Mouse (Mus musculus) cerebellum, postnatal 36 days (tissue): ENCODE results near the gene Gm28051.

Source experiments
- DNase-seq, 2 experiments: peaks; one replicate each; pipeline ENCODE4 v3.0.0; 2021 to 2022; ENCODE audit warnings: mixed read lengths in 2 of 2

Gm28051 gene

DNA sequence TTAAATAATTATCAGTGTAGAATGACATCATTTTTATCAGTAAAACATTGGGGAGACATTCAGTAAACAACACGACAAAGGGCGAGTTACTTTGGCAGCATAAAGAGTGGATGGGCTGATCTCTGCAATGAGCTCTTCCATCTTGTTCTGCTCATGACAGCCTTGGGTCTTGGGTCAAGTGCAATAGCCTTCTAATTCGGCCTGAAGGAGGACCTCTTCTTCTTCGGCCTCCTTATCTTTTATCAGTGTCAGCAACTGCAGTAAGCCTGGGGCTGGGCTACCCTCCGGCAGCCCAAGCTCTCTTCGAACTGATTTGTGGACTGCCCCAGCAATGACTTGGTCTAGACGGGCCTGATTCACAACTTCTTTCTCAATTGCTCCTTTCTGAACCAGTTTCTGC lies 15.5 kb downstream of the Gm28051 start:
- DNase-seq, result no peak

- peak in 1 of 2 experiments; percentile 33 for DNase-seq
Measured at GRCm38 (mm10) chr12:102740285-102740684, 17.3 kb downstream of the Gm28051 start.

GRCm38 (mm10) chr12:102739096-102739495 lies 18.5 kb downstream of the Gm28051 start:
- DNase-seq, result no peak

DNA sequence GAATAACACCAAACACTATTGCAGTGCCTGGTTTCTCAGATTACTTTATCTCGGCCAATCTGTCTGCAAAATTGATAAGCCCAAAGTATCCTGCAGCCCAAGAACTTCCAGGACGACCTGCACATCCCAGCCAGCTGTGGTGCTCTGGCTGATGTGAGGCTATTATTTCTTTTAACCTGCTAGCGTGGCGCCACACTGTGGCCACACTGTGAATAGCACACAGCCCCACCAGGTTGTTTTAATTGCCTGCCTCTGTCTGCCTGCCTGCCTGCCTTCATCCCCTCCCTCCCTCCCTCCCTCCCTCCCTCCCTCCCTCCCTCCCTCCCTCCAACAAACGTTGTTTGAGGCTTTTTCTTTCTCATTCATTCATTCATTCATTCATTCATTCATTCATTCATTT lies 24.2 kb downstream of the Gm28051 start:
- DNase-seq, result peak in 1 of 2 experiments; percentile 32

DNA sequence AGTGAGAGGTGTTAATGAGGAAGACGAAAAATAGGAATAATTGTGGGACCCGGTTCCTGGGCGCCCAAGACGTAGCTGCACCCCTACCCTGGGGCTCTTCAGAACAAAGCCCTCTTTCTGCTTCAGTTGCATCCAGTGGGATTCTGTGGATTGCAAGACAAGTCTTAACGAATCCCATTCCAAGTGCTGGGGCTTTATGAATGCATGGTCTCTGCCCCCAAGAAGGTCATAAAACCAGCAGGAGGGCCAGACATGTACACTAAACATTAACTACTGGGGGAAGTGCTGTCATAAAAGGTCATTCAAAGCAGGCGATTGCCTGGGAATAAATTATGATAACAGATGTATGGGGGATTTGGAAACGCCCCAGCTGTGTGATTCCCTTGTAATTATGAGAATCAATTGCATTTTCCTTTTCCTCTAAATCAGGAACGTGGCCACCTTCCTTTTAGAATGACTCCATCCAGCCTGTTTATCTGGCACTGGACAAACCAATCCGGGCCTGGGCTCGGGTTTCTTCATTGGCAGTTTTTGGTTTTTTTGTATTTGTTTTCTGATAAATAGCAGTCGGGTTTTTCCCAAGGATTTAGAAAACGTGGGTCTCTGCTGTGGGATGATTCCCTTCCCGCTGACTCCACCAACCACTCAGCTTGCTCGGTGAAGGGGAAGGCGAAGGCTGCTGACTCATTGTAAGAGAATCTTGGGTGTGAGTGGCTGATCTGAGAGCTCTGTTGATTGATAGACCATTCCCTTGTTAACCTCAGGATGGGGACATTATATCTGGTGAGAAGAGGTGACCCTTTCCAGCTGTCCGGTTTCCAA lies 26.6 kb downstream of the Gm28051 start:
- no peak for DNase-seq

- DNase-seq, result peak; percentile 79
Measured at GRCm38 (mm10) chr12:102729855-102730797, 27.4 kb downstream of the Gm28051 start.

GRCm38 (mm10) chr12:102725761-102726175 lies 31.8 kb downstream of the Gm28051 start:
- no peak for DNase-seq

- DNase-seq, result no peak
Measured at GRCm38 (mm10) chr12:102725146-102725545, 32.4 kb downstream of the Gm28051 start.

DNA sequence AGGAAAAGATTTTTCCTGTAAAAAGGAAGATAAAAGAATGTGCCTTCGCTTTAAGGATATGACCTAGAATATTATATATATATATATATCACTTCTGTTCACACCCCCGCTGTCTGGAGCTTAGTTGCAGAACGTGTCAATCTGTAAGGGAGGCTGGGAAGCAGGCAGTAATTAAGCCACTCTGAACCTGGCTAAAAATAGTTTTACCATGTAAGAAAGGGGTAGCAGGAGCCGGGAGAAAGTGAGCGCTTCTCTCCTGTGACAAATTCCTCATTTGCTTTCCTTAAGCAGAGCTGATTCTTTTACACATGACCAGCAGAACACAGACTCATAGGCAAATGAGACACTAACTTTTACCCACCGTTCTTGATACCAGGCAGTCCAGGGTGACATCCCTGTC lies 33.7 kb downstream of the Gm28051 start:
- DNase-seq, result no peak

DNA sequence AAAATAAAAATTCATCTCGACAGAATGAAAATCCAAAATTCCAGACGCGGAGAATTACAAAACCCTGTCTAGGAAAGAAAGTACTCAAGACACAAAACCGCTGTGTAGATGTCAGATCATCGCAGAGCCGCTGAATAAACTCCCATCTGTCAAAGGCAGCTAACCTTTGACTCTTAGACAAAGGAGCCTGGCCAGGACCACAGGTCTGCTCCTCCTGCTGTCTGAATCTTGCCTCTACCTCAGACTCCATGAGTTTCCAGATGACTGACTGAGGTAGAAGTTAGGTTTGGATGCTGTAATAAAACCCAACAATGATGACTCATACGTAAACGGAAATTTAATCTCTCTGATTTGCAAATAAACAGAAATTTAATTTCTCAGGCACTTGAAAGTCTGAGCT lies 34.6 kb downstream of the Gm28051 start:
- DNase-seq, result no peak

- no peak for DNase-seq
Measured at GRCm38 (mm10) chr12:102722451-102722850, 35.1 kb downstream of the Gm28051 start.

- DNase-seq, result peak; percentile 55 to 63
Measured at GRCm38 (mm10) chr12:102719552-102720315, 37.8 kb downstream of the Gm28051 start.

- DNase-seq, result no peak
Measured at GRCm38 (mm10) chr12:102714654-102715395, 42.7 kb downstream of the Gm28051 start.

DNA sequence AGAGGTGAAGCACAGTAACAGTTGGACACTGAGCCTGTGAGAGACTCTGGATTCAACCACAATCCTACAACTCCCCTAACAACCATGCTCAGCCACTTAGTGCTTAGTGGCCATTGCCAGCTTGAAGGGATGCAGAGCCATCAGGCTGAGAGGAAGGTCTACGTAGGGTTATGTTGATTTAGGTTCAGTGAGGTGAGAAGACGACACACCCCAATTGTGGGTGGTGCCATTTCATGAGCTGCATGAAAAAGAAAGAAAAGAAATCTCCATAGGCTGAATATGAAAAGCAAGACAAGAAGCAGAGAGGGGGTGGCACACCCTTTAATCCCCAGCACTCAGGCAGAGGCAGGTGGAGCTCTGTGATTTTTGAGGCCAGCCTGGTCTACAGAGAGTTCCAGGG lies 43.4 kb downstream of the Gm28051 start:
- DNase-seq, result no peak

GRCm38 (mm10) chr12:102713153-102713865 lies 44.3 kb downstream of the Gm28051 start:
- no peak for DNase-seq

- DNase-seq, result peak; percentile 87
Measured at GRCm38 (mm10) chr12:102710851-102711375, 46.7 kb downstream of the Gm28051 start.

DNA sequence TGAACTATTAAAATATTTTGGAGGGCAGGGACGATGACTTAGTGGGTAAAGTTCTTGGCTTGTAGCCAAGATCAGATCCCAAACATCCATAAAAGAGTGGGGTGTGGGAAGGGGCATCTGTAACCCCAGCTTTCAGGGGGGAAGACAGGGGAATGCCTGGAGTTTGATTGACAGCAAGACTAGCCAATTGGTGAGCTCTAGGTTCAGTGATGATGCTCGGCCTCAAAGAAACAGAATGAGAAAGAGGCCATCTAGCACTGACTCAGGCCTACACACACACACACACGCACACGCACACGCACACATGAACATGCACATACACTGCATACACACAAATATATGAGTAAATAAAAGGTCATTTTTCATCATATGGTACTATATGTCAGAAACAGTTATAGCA lies 47.7 kb downstream of the Gm28051 start:
- no peak for DNase-seq

- no peak for DNase-seq
Measured at GRCm38 (mm10) chr12:102708220-102708619, 49.3 kb downstream of the Gm28051 start.

DNA sequence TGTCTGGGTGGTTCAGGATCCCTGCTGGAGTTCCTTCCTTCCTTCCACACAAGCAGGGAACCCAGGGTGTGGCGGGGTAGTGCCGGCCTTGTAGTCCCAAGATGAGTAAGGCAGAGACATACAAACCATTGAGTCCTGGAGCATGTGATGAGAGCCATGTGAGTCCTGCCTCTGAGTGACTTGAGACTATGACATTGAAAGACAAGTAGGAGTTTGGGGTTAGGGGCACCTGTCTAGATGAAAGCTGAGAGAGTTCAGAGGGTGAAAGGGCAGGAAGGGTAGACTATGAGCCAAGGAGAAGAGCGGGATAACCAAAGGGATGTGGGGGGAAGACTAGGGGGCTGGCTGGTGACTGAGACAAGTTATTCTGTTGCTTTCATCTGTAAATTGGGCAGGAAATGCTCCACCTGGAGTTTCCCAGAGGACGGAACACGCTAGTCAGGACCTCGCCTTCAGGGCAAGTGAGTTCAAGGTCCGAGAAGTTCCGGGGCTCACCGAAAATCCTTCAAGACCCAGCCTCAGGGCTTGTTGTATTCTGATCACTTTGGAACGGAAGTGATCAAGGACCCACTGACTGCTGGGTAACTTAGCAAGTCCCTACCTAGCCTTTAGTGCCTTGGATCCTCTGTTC lies 50.6 kb downstream of the Gm28051 start:
- no peak for DNase-seq

GRCm38 (mm10) chr12:102705906-102706640 lies 51.5 kb downstream of the Gm28051 start:
- DNase-seq, result no peak
